Mouse (Mus musculus): ENCODE results near the gene Plpp3.

DNA sequence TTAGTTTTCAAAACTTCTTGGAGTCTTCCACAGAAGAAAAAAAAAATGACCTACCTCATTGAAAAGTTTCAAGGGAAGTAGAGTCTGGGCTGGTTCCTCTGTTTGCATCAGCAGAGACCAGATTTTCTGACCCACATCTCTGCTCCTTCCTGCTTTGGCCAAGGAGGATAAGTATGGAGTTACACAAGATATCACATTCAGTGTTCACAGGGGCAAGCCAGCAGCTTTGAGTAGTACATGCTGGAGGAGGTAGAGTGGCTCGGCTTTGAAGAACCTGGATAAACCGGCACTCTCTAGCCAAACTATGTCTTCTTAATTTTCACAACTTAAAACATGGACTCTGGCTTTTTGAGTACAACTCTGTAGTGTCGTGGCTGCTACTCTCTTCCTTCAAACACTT is 3.9 kb upstream of the Plpp3 start:
- TF ChIP-seq CTCF (conservative IDR thresholded peaks at IDR 0.05; ENCODE audit: low read length) (no peak), NANOG (IDR thresholded peaks at IDR 0.05; ENCODE audit: borderline replicate concordance, low read length) (no peak), POU5F1 (IDR thresholded peaks at IDR 0.05; ENCODE audit: borderline replicate concordance, low read length) (no peak)
